Mouse (Mus musculus): ENCODE data around the gene Lrrc8d.

DNA sequence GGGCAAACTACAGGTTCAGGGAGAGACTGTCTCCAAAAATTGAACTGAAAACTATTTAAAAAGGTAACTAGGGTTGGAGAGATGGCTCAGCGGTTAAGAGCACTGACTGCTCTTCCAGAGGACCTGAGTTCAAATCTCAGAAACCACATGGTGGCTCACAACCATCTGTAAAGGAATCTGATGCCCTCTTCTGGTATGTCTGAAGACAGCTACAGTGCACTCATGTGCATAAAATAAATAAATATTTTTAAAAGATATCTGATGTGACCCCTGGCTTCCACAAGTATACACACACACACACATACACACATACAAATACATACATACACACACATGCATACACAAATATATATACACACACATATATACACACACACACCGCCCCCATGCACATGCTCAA lies 145.3 kb downstream of the Lrrc8d start:
- TF ChIP-seq CTCF (IDR thresholded peaks at IDR 0.05) (peak; percentile 35), EP300 (IDR thresholded peaks at IDR 0.05) (no peak)
